Mouse (Mus musculus) C2C12 (cell line): ENCODE results near the gene Prss57.

ENCODE experiments used
- CTCF ChIP-seq: IDR thresholded peaks from one replicate; pipeline ENCODE4 v1.5.1; 2011; ENCODE audit not compliant: control insufficient read depth, insufficient read depth, insufficient read length
- FOSL1 ChIP-seq: IDR thresholded peaks from one replicate; pipeline ENCODE4 v1.8.0; 2011; ENCODE audit warnings: mild to moderate bottlenecking, low read length; ENCODE audit not compliant: poor library complexity, insufficient read depth, severe bottlenecking
- MAX ChIP-seq: IDR thresholded peaks from one replicate; pipeline ENCODE4 v1.6.1; 2011; ENCODE audit warnings: mild to moderate bottlenecking, control low read depth

DNA sequence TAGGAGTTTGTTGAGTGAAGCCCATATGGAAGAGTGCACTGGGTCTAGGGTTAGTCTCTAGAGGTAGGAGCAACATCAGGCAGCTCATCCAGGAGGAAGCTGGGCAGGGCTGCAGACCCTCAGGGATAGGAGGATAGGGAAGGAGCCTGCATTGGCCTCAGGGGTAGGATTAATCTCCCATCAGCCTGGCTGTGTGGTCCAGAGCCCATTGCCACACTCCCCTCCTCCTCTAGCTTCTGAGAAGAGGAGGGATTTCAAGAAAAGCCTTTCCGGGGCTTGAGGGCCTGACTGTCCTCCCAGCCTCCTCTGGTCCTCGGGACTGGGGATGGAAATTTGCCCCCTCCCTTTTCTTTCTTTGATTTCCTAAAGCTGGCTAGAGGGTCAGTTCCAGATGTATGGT lies 11.6 kb downstream of the Prss57 start:
- TF ChIP-seq CTCF (no peak), FOSL1 (no peak), MAX (no peak)
